Mouse (Mus musculus) spleen, adult 2 months (tissue): ENCODE measurements at regions not wholly inside any gene's neighbourhood (a gene's known extent, or its start where the extent isn't known, plus 50 kb on each side); places are given as distances from the start of the nearest gene placed in this dataset.

Source experiments
- DNase-seq, 2 experiments: peaks; one replicate each; pipeline versions ENCODE4 v3.0.0 to v3.0.0-alpha.2; 2012 to 2021; ENCODE audit warnings: low spot score in 2 of 2, low read depth in 1 of 2
- H3K27ac ChIP-seq: fragments of 200-500 bp; 2 replicates; pipeline ENCODE4 v1.5.1; 2012; ENCODE audit warnings: low read length, inconsistent platforms; ENCODE audit not compliant: insufficient read depth
- H3K27me3 ChIP-seq: fragments of 200-500 bp; 2 replicates; pipeline ENCODE4 v1.6.1; 2012; ENCODE audit warnings: mild to moderate bottlenecking, moderate library complexity, low read length, inconsistent platforms; ENCODE audit not compliant: control insufficient read depth, insufficient read depth
- H3K36me3 ChIP-seq: fragments of 200-500 bp; 2 replicates; pipeline ENCODE4 v1.6.1; 2012; ENCODE audit warnings: mild to moderate bottlenecking, low read length, inconsistent platforms; ENCODE audit not compliant: control insufficient read depth, insufficient read depth
- H3K4me1 ChIP-seq: fragments of 200-500 bp; 2 replicates; pipeline ENCODE4 v1.6.1; 2011; ENCODE audit warnings: inconsistent platforms; ENCODE audit not compliant: control insufficient read depth, insufficient read depth, insufficient read length
- H3K4me3 ChIP-seq: fragments of 200-500 bp; 2 replicates; pipeline ENCODE4 v1.5.1; 2011; ENCODE audit warnings: mild to moderate bottlenecking, inconsistent platforms; ENCODE audit not compliant: insufficient read depth, insufficient read length; ENCODE audit errors: extremely low read depth
- CTCF ChIP-seq: fragments of 200-500 bp; IDR thresholded peaks from 2 replicates; pipeline ENCODE4 v1.5.1; 2011; ENCODE audit warnings: mild to moderate bottlenecking, inconsistent platforms; ENCODE audit not compliant: insufficient read depth, insufficient read length, insufficient replicate concordance; ENCODE audit errors: extremely low read depth
- POLR2A ChIP-seq: fragments of 200-500 bp; IDR thresholded peaks from 2 replicates; pipeline ENCODE4 v1.6.1; 2011; ENCODE audit warnings: low read depth, low read length, inconsistent platforms
- WGBS: fragments of 180-500 bp; shearing (Covaris S2); methylation state at CpG from one replicate; pipeline ENCODE4 v1.1.7; 2018; 5-methylcytosine and 5-hydroxymethylcytosine counted together

GRCm38 (mm10) chr7:136349651-136350050 is 544.8 kb upstream of the Mgmt start:
- Histone ChIP-seq H3K4me3 (no peak overlapping the region), H3K27me3 (no peaks in the 10 kb centered on the region), H3K27ac (no peak overlapping the region), H3K4me1 (no peaks in the 10 kb centered on the region), H3K36me3 (no peaks in the 10 kb centered on the region)
- TF ChIP-seq POLR2A (no peak), CTCF (no peak)
- no peak for DNase-seq
- WGBS = 93% methylated on average over 14 of the region's 14 CpGs

- Histone ChIP-seq H3K4me3 (no peak overlapping the region), H3K27ac (no peak overlapping the region), H3K4me1 (no peaks in the 10 kb centered on the region), H3K36me3 (no peaks in the 10 kb centered on the region), H3K27me3 (no peaks in the 10 kb centered on the region)
- 78% methylated on average over 7 of the region's 7 CpGs for WGBS
- no peak for TF ChIP-seq POLR2A
- no peak for TF ChIP-seq CTCF
- no peak for DNase-seq
These were observed 537.4 kb upstream of the Mgmt start for GRCm38 (mm10) chr7:136357011-136357410.

- 69% methylated on average over 7 of the region's 7 CpGs for WGBS
- TF ChIP-seq CTCF (no peak), POLR2A (no peak)
- DNase-seq = no peak
These were observed 528.8 kb upstream of the Mgmt start for GRCm38 (mm10) chr7:136365318-136366211.

GRCm38 (mm10) chr7:136377259-136377658 is 517.2 kb upstream of the Mgmt start:
- Histone ChIP-seq H3K36me3 (no peaks in the 10 kb centered on the region), H3K27me3 (no peaks in the 10 kb centered on the region), H3K4me3 (no peak overlapping the region), H3K27ac (no peak overlapping the region), H3K4me1 (no peaks in the 10 kb centered on the region)
- TF ChIP-seq POLR2A (no peak), CTCF (no peak)
- 81% methylated on average over 3 of the region's 3 CpGs for WGBS
- no peak for DNase-seq

More at GRCm38 (mm10) chr7:136365318-136366211, 528.8 kb upstream of the Mgmt start:
- Histone ChIP-seq H3K27ac (no peak overlapping the region), H3K4me1 (no peaks in the 10 kb centered on the region), H3K27me3 (no peaks in the 10 kb centered on the region), H3K36me3 (no peaks in the 10 kb centered on the region), H3K4me3 (no peak overlapping the region)

- H3K4me3 ChIP-seq = no peak overlapping the region
- no peak for TF ChIP-seq POLR2A
- TF ChIP-seq CTCF = no peak
- no peak for DNase-seq
- WGBS = 64% methylated on average over 8 of the region's 8 CpGs
- no peaks in the 10 kb centered on the region for H3K4me1 ChIP-seq
- H3K27me3 ChIP-seq = no peaks in the 10 kb centered on the region
- H3K27ac ChIP-seq = no peak overlapping the region
- no peaks in the 10 kb centered on the region for H3K36me3 ChIP-seq
These were observed 516.7 kb upstream of the Mgmt start for GRCm38 (mm10) chr7:136377742-136378141.

GRCm38 (mm10) chr7:136378321-136378720 is 516.1 kb upstream of the Mgmt start:
- TF ChIP-seq POLR2A (no peak), CTCF (no peak)
- WGBS = 36% methylated on average over 4 of the region's 4 CpGs
- no peak overlapping the region for H3K27ac ChIP-seq

GRCm38 (mm10) chr7:136379319-136379718 is 515.1 kb upstream of the Mgmt start:
- Histone ChIP-seq H3K4me1 (no peaks in the 10 kb centered on the region), H3K27ac (no peak overlapping the region), H3K27me3 (no peaks in the 10 kb centered on the region), H3K4me3 (no peak overlapping the region), H3K36me3 (no peaks in the 10 kb centered on the region)
- WGBS = 84% methylated on average over 7 of the region's 7 CpGs
- DNase-seq = no peak
- TF ChIP-seq POLR2A = no peak
- no peak for TF ChIP-seq CTCF

More at GRCm38 (mm10) chr7:136378321-136378720, 516.1 kb upstream of the Mgmt start:
- no peak overlapping the region for H3K4me3 ChIP-seq
- no peaks in the 10 kb centered on the region for H3K27me3 ChIP-seq
- H3K36me3 ChIP-seq = no peaks in the 10 kb centered on the region
- no peak for DNase-seq
- H3K4me1 ChIP-seq = no peaks in the 10 kb centered on the region
